Mouse (Mus musculus) kidney, postnatal 0 days (tissue): ENCODE measurements around the gene Dlg4. TPM values are rescaled to one million over a fixed set of nuclear protein-coding genes. Genes with fewer than 3 reads are reported as not detected.
"Not testable (repeated sequence)": the region's sequence is repeated elsewhere in the genome, so short reads cannot be mapped to it uniquely, and the experiment has no call there.

Source experiments
- ATAC-seq: fragments of 200-750 bp; cut with Nextera tagmentation; replicated peaks from 2 replicates; pipeline ENCODE4 v1.8.0; 2017; ENCODE audit warnings: low read depth, moderate number of reproducible peaks, moderate TSS enrichment, moderate library complexity; ENCODE audit not compliant: low FRiP score
- DNase-seq: peaks from one replicate; pipeline ENCODE4 v3.0.0-alpha.2; 2016; ENCODE audit warnings: low spot score
- H3K27ac ChIP-seq: fragments of 300-500 bp; sonication (generic); 2 replicates; pipeline ENCODE4 v1.5.1; 2014; ENCODE audit warnings: mild to moderate bottlenecking
- H3K27me3 ChIP-seq: fragments of 300-500 bp; sonication (generic); 2 replicates; pipeline ENCODE4 v1.6.1; 2014; ENCODE audit warnings: low read length, mixed read lengths; ENCODE audit not compliant: insufficient read depth
- H3K36me3 ChIP-seq: fragments of 300-500 bp; sonication (generic); 2 replicates; pipeline ENCODE4 v1.6.1; 2014; ENCODE audit warnings: low read length, mixed read lengths; ENCODE audit not compliant: insufficient read depth
- H3K4me1 ChIP-seq: fragments of 300-500 bp; sonication (generic); replicated peaks from 2 replicates; pipeline ENCODE4 v1.6.1; 2014; ENCODE audit warnings: antibody characterized with exemption, low read length, mixed read lengths; ENCODE audit not compliant: insufficient read depth
- H3K4me2 ChIP-seq: fragments of 300-500 bp; sonication (generic); 2 replicates; pipeline ENCODE4 v1.6.1; 2014; ENCODE audit warnings: mild to moderate bottlenecking, low read length, moderate library complexity, mixed read lengths
- H3K4me3 ChIP-seq: fragments of 300-500 bp; sonication (generic); replicated peaks from 2 replicates; pipeline ENCODE4 v1.5.1; 2014; ENCODE audit warnings: low read depth, low read length
- H3K9ac ChIP-seq: fragments of 300-500 bp; sonication (generic); 2 replicates; pipeline ENCODE4 v1.6.1; 2014; ENCODE audit warnings: low read depth, low read length
- H3K9me3 ChIP-seq: fragments of 300-500 bp; sonication (generic); replicated peaks from 2 replicates; pipeline ENCODE4 v1.6.1; 2016; ENCODE audit warnings: low read length, inconsistent platforms, mixed read lengths
- CTCF ChIP-seq: IDR thresholded peaks from 2 replicates; pipeline ENCODE4 v1.5.1; 2016; ENCODE audit warnings: antibody characterized with exemption, low read depth, mild to moderate bottlenecking, moderate library complexity
- WGBS: fragments of 180-500 bp; shearing (Covaris S2); extraction: QIAGEN DNeasy Blood & Tissue Kit; methylation state at CpG from one replicate; pipeline ENCODE4 v1.1.7; 2014; 5-methylcytosine and 5-hydroxymethylcytosine counted together
- polyA plus RNA-seq: library from polyadenylated mRNA; unstranded; fragments of >200 nt; fragmentation: Nextera tagmentation; extraction: Ambion mirVana; gene quantifications from 2 replicates; pipeline ENCODE4 v1.2.1, GENCODE M21; 2015

Dlg4 gene
- polyA plus RNA-seq, 1 experiment from 2014 or later = 4.3 TPM

DNA sequence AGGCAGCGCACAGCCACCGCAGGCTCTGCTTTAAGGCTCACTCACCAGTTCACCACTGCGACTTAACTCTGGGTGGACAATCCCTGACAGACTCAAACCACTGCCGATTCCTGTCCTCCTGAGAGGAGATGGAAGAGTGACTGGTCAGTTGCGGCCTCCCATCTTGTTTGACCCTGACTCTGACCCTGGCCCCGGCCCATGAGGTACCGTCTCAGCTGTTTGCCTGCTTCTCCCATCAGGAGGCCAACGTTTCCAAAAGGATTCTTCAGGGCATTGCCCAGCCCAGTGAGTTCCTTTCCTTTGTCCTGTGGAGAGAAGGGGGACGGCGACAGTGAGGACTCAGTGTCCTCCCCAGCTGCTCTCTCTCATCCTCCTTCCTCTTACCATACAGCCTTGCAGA lies 5.8 kb upstream of the Dlg4 start:
- 88% methylated on average over 10 of the region's 10 CpGs for WGBS
- peaks cover 8% of the 10 kb centered on the region; the same call in 1 of the 2 replicates for H3K4me1 ChIP-seq
- no peak overlapping the region for H3K9ac ChIP-seq
- no peaks in the 10 kb centered on the region for H3K27me3 ChIP-seq
- no peak for TF ChIP-seq CTCF
- H3K4me3 ChIP-seq = no peak overlapping the region
- ATAC-seq = no peak
- no peak overlapping the region for H3K4me2 ChIP-seq
- H3K9me3 ChIP-seq = no peaks in the 10 kb centered on the region
- no peak overlapping the region for H3K27ac ChIP-seq
- peaks cover 68% of the 10 kb centered on the region for H3K36me3 ChIP-seq
- no peak for DNase-seq

DNA sequence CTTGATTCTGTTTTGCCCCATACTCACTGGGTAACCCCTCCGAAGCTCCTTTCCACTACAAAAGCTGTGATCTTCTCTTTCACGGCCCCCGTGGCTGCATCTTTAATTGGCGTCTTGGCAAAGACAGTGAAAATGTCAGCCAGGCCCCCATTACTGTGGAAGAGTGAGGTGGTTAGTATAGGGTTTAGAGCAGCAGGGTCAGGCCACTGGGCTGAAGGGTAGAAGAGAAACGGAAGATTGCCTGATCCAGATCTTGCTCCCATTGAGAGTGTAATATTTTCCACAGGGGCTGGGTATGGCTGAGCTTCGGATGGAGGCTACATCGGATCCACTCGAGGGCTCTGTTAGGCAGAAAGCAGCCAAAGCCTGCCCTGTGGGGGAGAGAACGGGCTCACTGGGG lies 3.8 kb upstream of the Dlg4 start:
- DNase-seq (no peak), ATAC-seq (no peak)
- Histone ChIP-seq H3K27ac (no peak overlapping the region), H3K4me3 (no peak overlapping the region), H3K36me3 (peaks cover 50% of the 10 kb centered on the region), H3K9me3 (no peaks in the 10 kb centered on the region), H3K27me3 (no peaks in the 10 kb centered on the region), H3K4me2 (no peak overlapping the region), H3K9ac (no peak overlapping the region), H3K4me1 (peaks cover 16% of the 10 kb centered on the region)
- no peak for TF ChIP-seq CTCF
- 87% methylated on average over 9 of the region's 9 CpGs for WGBS

DNA sequence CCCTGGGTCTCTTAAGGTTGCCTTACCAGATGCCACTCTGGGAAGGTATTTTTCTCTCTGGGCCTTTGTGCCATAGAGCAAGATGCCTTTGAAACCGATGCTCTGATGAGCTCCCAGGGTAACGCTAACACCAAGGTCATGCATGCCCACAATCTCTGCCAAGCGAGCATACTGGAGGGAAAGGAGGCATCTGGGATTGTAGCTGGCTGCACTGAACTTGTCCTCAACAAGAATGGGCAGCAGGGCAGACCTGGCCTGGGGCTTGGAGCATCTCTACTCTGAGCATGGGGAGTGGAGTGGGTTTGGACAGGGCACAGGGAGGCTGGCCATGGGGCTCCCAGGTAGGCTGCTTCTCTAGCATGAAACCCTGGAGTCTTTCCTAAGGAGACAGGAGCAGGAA lies 3.3 kb upstream of the Dlg4 start:
- no peak for TF ChIP-seq CTCF
- no peak overlapping the region for H3K4me2 ChIP-seq
- H3K9ac ChIP-seq = no peak overlapping the region
- 85% methylated on average over 3 of the region's 3 CpGs for WGBS
- no peaks in the 10 kb centered on the region for H3K27me3 ChIP-seq
- peaks cover 46% of the 10 kb centered on the region for H3K36me3 ChIP-seq
- H3K9me3 ChIP-seq = no peaks in the 10 kb centered on the region
- DNase-seq = no peak
- no peak for ATAC-seq
- H3K27ac ChIP-seq = no peak overlapping the region
- H3K4me3 ChIP-seq = no peak overlapping the region
- peaks cover 16% of the 10 kb centered on the region for H3K4me1 ChIP-seq

DNA sequence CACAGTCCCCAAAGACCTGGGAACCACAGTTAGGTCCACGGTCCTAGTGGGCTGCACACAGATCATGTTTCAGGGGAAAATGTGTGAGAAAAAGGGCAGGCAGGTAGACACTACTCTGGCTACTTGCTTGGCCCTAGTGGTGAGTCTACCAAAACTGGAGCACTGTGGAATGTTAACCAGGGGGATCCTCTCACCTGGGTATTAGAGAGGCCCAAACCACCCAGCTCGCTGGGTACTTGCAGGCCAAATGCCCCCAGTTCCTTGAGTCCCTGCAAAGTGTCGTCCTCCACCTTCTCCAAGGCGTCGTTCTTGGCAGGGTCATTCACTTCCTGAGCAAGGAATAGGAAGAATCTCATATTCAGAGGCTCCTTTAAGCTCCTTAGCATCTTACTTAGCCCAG lies 2.7 kb upstream of the Dlg4 start:
- WGBS = 48% methylated on average over 5 of the region's 5 CpGs
- Histone ChIP-seq H3K27me3 (no peaks in the 10 kb centered on the region), H3K4me2 (peak overlapping the region; percentile 91), H3K36me3 (peaks cover 40% of the 10 kb centered on the region), H3K9ac (0 out of 2 replicates have a peak overlapping the region, but pooled peaks have one; percentile 80), H3K27ac (no peak overlapping the region), H3K4me3 (no peak overlapping the region; the same call in 1 of the 2 replicates), H3K4me1 (peaks cover 21% of the 10 kb centered on the region), H3K9me3 (no peaks in the 10 kb centered on the region)
- no peak for DNase-seq
- ATAC-seq = no peak
- TF ChIP-seq CTCF = no peak

DNA sequence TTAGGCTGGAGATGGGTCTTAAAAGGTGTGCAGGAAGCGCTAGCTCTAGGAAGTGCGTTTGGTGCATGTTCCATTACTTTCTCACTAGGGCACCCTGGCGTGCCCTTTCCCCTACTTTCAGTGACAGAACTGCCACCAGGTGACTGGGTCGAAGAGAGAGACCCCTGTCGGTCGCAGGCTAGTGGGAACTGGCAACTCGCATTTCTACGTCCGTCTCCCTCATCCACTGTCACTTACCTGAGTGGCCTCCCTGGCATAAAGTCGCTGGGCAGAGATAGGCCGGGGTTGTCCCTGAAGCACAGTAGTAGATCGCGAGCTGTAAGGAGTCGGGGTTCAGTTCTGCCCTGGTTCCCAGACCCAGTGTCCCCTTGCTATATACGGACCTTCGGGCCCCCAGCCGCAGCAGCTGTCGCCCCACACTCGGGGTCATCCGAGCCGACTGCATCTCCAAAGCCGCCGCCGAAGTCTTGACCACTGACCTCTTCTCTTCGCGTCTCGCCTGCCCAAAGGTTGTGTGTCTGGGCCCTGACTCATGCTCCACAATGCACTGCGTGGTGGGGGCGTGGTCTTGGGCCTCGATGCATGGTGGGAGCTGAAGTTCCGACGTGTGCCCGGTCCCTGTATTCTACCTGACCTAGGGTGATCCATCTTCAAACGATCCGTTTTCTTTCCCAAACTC lies 1.7 kb upstream of the Dlg4 start, which contains the start of gene Acadvl:
TSS of gene Acadvl (minus strand) at position 532 of the 679 bp plus-strand sequence.
- Histone ChIP-seq H3K27me3 (no peaks in the 10 kb centered on the region), H3K36me3 (peaks cover 30% of the 10 kb centered on the region), H3K9me3 (no peaks in the 10 kb centered on the region), H3K4me3 (peak within 1 kb of the TSS; percentile 58), H3K4me1 (peaks cover 25% of the 10 kb centered on the region), H3K4me2 (peak within 1 kb of the TSS; percentile 91), H3K9ac (peak within 1 kb of the TSS; percentile 80), H3K27ac (peak within 1 kb of the TSS; percentile 85)
- ATAC-seq (peak; percentile 82), DNase-seq (peak; percentile 91)
- TF ChIP-seq CTCF = peak; percentile 60
- WGBS = 0% methylated on average over 35 of the region's 35 CpGs

DNA sequence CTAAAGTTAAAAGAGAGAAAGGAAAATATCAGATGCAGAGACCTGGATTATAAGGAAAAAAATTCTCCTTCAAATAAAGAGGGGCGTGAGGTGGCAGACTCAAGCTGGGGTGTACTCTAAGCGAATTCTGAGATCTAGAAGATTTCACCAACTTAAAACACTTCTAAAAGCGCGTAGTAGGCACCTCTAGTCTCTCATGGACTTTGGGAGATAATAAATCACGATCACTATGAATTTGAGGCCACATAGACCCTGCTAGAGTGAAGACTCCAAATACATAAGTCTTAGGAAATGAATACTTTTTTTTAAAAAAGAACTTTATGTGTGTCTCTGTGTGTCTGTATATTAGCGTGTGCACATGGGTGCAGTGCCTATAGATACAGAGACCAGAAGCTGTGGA lies 1.1 kb upstream of the Dlg4 start:
- Histone ChIP-seq H3K4me3 (no peak overlapping the region), H3K9me3 (no peaks in the 10 kb centered on the region), H3K36me3 (peaks cover 23% of the 10 kb centered on the region), H3K4me1 (peaks cover 25% of the 10 kb centered on the region), H3K9ac (no peak overlapping the region), H3K27ac (no peak overlapping the region), H3K4me2 (peak overlapping the region; percentile 91), H3K27me3 (no peaks in the 10 kb centered on the region)
- no peak for TF ChIP-seq CTCF
- no peak for DNase-seq
- 63% methylated on average over 6 of the region's 6 CpGs for WGBS
- ATAC-seq = no peak

DNA sequence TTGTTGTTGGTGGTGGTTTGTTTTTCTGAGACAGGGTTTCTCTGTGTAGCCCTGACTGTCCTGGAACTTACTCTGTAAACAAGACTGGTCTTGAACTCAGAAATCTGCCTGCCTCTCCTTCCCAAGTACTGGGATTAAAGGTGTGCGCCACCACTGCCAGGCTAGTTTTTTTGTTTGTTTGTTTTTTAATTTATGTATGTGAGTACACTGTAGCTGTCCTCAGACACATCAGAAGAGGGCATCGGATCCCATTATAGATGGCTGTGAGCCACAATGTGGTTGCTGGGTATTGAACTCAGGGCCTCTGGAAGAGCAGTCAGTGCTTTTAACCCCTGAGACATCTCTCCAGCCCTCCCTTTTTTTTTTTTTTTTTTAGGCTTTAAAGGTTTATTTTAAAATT lies 565 bp upstream of the Dlg4 start:
- ATAC-seq = not testable (repeated sequence)
- peaks cover 25% of the 10 kb centered on the region for H3K4me1 ChIP-seq
- 85% methylated on average over 2 of the region's 2 CpGs for WGBS

More for the DNA sequence above, 565 bp upstream of the Dlg4 start:
- not testable (repeated sequence) for H3K4me3 ChIP-seq, H3K27ac ChIP-seq, H3K27me3 ChIP-seq, H3K9me3 ChIP-seq, H3K9ac ChIP-seq, H3K4me2 ChIP-seq, DNase-seq
- peaks cover 19% of the 10 kb centered on the region for H3K36me3 ChIP-seq
